Mouse (Mus musculus) midbrain, embryonic 10.5 days (tissue): ENCODE measurements around the gene Gm47996. TPM values are rescaled to one million over a fixed set of nuclear protein-coding genes. Genes with fewer than 3 reads are reported as not detected.

ENCODE experiments used
- DNase-seq: peaks from one replicate; pipeline ENCODE4 v3.0.0-alpha.2; 2017; ENCODE audit warnings: low spot score
- H3K27ac ChIP-seq: fragments of 300-500 bp; sonication (generic); replicated peaks from 2 replicates; pipeline ENCODE4 v1.5.1; 2016; ENCODE audit warnings: mild to moderate bottlenecking
- H3K27me3 ChIP-seq: fragments of 300-500 bp; sonication (generic); 2 replicates; pipeline ENCODE4 v1.6.1; 2016; ENCODE audit warnings: low read depth, mild to moderate bottlenecking; ENCODE audit not compliant: poor library complexity, severe bottlenecking
- H3K36me3 ChIP-seq: fragments of 300-500 bp; sonication (generic); 2 replicates; pipeline ENCODE4 v1.6.1; 2016; ENCODE audit warnings: mild to moderate bottlenecking, moderate library complexity
- H3K4me1 ChIP-seq: fragments of 300-500 bp; sonication (generic); 2 replicates; pipeline ENCODE4 v1.6.1; 2016
- H3K4me3 ChIP-seq: fragments of 300-500 bp; sonication (generic); 2 replicates; pipeline ENCODE4 v1.5.1; 2016; ENCODE audit warnings: mild to moderate bottlenecking, moderate library complexity
- H3K9me3 ChIP-seq: fragments of 300-500 bp; sonication (generic); replicated peaks from 2 replicates; pipeline ENCODE4 v1.6.1; 2016; ENCODE audit warnings: mild to moderate bottlenecking
- WGBS: fragments of 180-500 bp; shearing (Covaris S2); methylation state at CpG from one replicate; pipeline ENCODE4 v1.1.7; 2016; 5-methylcytosine and 5-hydroxymethylcytosine counted together
- polyA plus RNA-seq: library from polyadenylated mRNA; unstranded; fragments of >200 nt; fragmentation: Nextera tagmentation; extraction: Ambion mirVana; gene quantifications from 2 replicates; pipeline ENCODE4 v1.2.1, GENCODE M21; 2016

The Gm47996 gene
- polyA plus RNA-seq, 1 experiment from 2014 or later: 0.15 TPM

DNA sequence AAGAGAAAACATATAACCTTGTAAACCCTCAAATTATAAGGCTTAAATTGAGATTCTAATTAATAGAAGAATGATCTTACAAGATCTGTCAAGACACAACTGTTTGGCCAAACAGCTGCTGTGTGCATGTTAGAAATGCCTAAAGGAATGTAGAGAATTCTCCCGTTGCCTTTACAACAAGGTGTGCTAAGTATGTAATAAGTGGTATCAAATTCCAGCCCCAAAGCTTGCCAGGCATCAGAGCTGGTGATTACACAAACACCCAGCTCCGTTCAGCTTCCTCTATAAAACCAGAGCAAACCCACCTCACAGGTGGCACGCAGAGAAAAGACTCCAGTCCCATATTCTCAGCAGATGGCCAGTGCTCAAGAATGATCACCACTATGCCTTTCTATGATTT is 27.8 kb downstream of the Gm47996 start:
- H3K4me3 ChIP-seq: no peak overlapping the region
- no peaks in the 10 kb centered on the region for H3K27me3 ChIP-seq
- WGBS: 86% methylated on average over 3 of the region's 3 CpGs

GRCm38 (mm10) chr1:151243332-151243731 is 33.4 kb downstream of the Gm47996 start:
- H3K27me3 ChIP-seq: no peaks in the 10 kb centered on the region
- H3K4me3 ChIP-seq: no peak overlapping the region
- peaks cover 3% of the 10 kb centered on the region; the same call in 1 of the 2 replicates for H3K9me3 ChIP-seq
- H3K36me3 ChIP-seq: no peaks in the 10 kb centered on the region
- WGBS: 90% methylated on average over 4 of the region's 4 CpGs
- no peak overlapping the region for H3K27ac ChIP-seq
- H3K4me1 ChIP-seq: no peaks in the 10 kb centered on the region
- DNase-seq: no peak

More for the DNA sequence above, 27.8 kb downstream of the Gm47996 start:
- Histone ChIP-seq H3K4me1 (peaks cover 22% of the 10 kb centered on the region), H3K9me3 (peaks cover 3% of the 10 kb centered on the region; the same call in 1 of the 2 replicates), H3K27ac (no peak overlapping the region), H3K36me3 (no peaks in the 10 kb centered on the region)
- no peak for DNase-seq

GRCm38 (mm10) chr1:151244013-151244412 is 34.1 kb downstream of the Gm47996 start:
- no peaks in the 10 kb centered on the region for H3K27me3 ChIP-seq
- WGBS: 94% methylated on average over 5 of the region's 5 CpGs
- no peaks in the 10 kb centered on the region for H3K4me1 ChIP-seq
- H3K36me3 ChIP-seq: no peaks in the 10 kb centered on the region
- no peak overlapping the region for H3K27ac ChIP-seq
- H3K9me3 ChIP-seq: peaks cover 3% of the 10 kb centered on the region; the same call in 1 of the 2 replicates
- DNase-seq: no peak
- H3K4me3 ChIP-seq: no peak overlapping the region

- no peaks in the 10 kb centered on the region for H3K36me3 ChIP-seq
- no peaks in the 10 kb centered on the region for H3K4me1 ChIP-seq
- no peak overlapping the region for H3K27ac ChIP-seq
- peaks cover 3% of the 10 kb centered on the region; the same call in 1 of the 2 replicates for H3K9me3 ChIP-seq
- H3K4me3 ChIP-seq: no peak overlapping the region
- WGBS: 94% methylated on average over 4 of the region's 4 CpGs
- no peaks in the 10 kb centered on the region for H3K27me3 ChIP-seq
- no peak for DNase-seq
Observed at GRCm38 (mm10) chr1:151244761-151245160, 34.8 kb downstream of the Gm47996 start.

DNA sequence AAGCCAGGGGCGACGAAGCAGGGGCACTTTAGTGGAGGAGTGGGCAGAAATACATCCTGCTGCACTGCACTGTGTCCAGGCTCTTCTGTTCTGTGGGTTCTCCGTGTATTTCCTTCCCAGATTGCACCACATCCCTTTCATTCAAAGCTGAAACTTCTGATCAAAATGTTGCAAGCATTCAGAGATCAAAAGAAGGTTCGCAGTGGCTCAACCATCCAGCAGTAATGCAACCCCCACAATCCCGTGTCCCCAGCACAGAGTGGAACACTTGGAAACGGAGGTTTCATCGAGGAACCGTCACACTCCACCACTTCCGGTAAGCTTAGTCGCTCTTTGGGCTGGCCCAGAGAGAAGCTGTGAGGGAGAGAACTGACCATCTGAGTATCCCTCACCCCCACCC is 35.2 kb downstream of the Gm47996 start:
- 91% methylated on average over 10 of the region's 10 CpGs for WGBS
- Histone ChIP-seq H3K4me3 (no peak overlapping the region), H3K9me3 (peaks cover 2% of the 10 kb centered on the region; the same call in 1 of the 2 replicates), H3K27me3 (no peaks in the 10 kb centered on the region), H3K27ac (no peak overlapping the region), H3K36me3 (no peaks in the 10 kb centered on the region), H3K4me1 (no peaks in the 10 kb centered on the region)
- DNase-seq: no peak

DNA sequence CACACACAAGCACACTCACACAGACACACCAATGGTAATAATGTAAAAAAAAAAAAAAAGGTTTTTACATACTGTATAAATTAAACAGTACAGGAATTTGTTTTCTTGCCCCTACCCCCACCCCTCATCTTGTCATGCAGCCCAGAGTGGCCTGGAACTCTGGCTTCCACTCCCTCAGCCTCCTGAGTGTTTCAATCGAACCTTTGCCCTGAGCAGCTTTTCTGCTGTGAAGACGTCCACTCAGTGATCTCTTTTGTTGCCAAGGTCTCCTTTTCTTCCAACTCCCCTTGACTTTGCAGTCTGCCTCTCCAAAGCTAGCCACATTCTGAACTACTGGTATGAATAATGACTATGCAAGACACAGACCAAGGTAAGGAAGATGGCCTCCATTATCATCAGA is 35.9 kb downstream of the Gm47996 start:
- no peaks in the 10 kb centered on the region for H3K9me3 ChIP-seq
- H3K4me1 ChIP-seq: peaks cover 3% of the 10 kb centered on the region
- H3K4me3 ChIP-seq: no peak overlapping the region
- no peaks in the 10 kb centered on the region for H3K36me3 ChIP-seq
- 78% methylated on average over 2 of the region's 2 CpGs for WGBS
- no peak for DNase-seq
- 0 out of 2 replicates have a peak, but pooled peaks cover 1% of the 10 kb centered on the region for H3K27me3 ChIP-seq
- no peak overlapping the region for H3K27ac ChIP-seq

DNA sequence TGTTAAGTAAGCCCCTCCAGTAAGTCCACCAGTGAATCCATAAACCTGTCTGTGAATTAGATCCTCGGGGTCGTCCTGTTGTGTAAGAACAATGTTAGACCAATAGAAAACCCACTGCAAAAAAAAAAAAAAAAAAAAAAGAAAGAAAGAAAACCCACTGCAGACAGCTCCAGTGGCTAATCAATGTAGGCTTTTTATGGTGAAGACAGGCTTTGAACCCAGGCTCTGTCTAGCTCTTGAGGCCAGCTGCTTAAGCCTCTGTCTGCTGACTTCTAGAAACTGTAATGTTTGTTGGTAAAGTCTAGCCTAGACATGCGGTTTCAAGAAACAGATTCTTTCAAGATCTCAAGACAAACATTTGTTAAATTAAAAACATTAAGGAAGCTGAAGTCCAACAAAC is 40.2 kb downstream of the Gm47996 start:
- Histone ChIP-seq H3K27me3 (0 out of 2 replicates have a peak, but pooled peaks cover 4% of the 10 kb centered on the region), H3K4me1 (peaks cover 10% of the 10 kb centered on the region), H3K4me3 (no peak overlapping the region), H3K36me3 (no peaks in the 10 kb centered on the region), H3K27ac (no peak overlapping the region), H3K9me3 (no peaks in the 10 kb centered on the region)
- 89% methylated on average over 3 of the region's 3 CpGs for whole genome bisulfite sequencing
- DNase-seq: no peak

DNA sequence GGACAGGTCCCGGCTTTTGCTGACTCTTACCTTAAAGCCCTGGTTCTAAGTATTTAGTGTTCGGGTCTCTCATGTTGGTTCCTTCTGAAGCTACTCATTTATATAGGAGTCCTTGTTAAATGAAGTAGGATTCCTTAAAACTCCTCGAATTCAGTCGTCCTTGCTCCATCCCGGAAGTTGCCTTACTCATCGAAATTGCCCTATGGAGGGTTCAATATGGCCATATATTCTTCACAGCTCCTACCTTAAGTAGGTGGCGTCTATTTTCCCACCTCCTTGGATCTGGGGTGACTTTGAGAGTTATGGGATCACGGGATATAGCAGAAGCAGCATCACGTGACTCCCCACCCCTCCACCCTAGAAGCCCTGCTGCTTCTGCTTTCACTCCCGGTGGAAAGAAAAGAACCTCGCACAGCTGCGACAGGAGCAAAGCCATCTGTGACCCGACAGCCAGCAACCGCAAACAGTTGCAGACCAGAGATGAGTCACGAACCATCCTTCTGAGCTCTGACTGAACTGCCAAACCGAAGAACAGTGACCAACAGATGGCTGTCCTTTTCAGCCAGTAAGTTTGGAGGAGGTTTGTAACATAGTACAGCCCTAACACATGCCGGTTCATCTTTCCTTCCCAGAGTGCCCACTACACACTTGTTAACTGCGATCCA is 40.7 kb downstream of the Gm47996 start:
- peak; percentile 25 for DNase-seq
- H3K27me3 ChIP-seq: 0 out of 2 replicates have a peak, but pooled peaks cover 4% of the 10 kb centered on the region
- 71% methylated on average over 18 of the region's 18 CpGs for WGBS
- no peak overlapping the region for H3K4me3 ChIP-seq
- peak overlapping the region; percentile 46; the same call in 1 of the 2 replicates for H3K27ac ChIP-seq
- no peaks in the 10 kb centered on the region for H3K36me3 ChIP-seq
- no peaks in the 10 kb centered on the region for H3K9me3 ChIP-seq
- peaks cover 10% of the 10 kb centered on the region for H3K4me1 ChIP-seq

DNA sequence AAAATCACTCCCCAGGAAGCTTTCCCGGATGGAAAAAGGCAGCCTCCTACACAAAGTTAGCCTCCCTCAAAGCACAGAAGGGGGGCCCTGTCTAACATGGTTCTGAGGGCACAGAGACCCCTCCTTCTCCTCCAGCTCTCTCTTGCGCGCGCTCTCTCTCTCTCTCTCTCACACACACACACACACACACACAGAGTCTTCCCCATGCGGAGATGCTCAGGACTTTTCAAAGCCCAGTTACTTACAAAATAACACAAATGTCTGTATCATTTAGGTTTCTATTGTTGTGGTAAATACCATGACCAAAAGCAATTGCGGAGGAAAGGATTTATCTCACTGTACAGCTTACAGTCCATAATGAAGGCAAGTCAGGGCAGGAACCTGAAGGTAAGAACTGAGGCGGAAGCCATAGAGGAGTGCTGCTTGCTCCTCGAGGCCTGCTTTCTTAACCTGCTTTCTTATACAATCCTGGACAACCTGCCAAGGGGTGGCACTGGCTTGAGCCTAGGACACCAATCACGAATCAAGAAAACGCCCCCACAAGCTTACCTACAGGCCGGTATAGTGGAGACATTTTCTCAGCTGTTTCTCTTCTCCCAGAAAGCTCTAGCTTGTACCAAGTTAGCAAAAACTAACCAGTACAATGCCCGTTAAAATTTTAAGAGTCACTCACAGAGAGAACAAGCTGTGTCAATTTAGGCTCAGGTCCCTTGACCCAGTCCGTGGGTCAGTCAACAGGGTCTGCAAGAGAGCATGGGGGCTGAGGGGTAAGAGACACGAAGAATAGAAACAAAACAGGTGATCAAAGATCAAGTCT is 41.5 kb downstream of the Gm47996 start:
- H3K27ac ChIP-seq: peak overlapping the region; percentile 46; the same call in 1 of the 2 replicates
- H3K4me3 ChIP-seq: no peak overlapping the region
- H3K27me3 ChIP-seq: 0 out of 2 replicates have a peak, but pooled peaks cover 4% of the 10 kb centered on the region
- peaks cover 10% of the 10 kb centered on the region for H3K4me1 ChIP-seq
- no peak for DNase-seq
- 89% methylated on average over 14 of the region's 14 CpGs for WGBS
- no peaks in the 10 kb centered on the region for H3K36me3 ChIP-seq
- H3K9me3 ChIP-seq: no peaks in the 10 kb centered on the region

DNA sequence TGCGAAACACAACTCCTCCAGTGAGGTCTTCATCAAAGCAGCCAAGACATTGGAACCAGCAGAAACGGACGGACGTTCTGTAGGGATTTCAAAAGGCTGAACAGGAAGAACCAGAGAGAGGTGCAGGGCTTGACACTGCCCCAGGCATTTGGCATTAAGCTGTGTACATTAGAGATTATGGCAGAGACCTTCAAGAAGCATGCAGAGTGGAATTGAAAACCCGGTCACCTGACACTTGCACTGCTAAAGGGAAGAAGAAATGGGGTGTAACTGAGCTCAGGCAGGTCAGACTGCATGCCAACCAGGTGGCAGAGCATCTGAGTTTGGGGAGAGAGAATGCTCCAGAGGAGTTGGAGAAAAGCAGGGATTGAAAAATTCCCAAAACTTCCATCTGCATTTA is 45.5 kb downstream of the Gm47996 start:
- Histone ChIP-seq H3K36me3 (no peaks in the 10 kb centered on the region), H3K4me3 (no peak overlapping the region), H3K27me3 (0 out of 2 replicates have a peak, but pooled peaks cover 4% of the 10 kb centered on the region), H3K9me3 (no peaks in the 10 kb centered on the region), H3K27ac (no peak overlapping the region), H3K4me1 (peaks cover 22% of the 10 kb centered on the region)
- DNase-seq: no peak
- 75% methylated on average over 5 of the region's 5 CpGs for WGBS

GRCm38 (mm10) chr1:151258090-151258954 is 48.4 kb downstream of the Gm47996 start:
- Histone ChIP-seq H3K27me3 (no peaks in the 10 kb centered on the region), H3K36me3 (no peaks in the 10 kb centered on the region), H3K27ac (no peak overlapping the region; the same call in 1 of the 2 replicates), H3K4me3 (no peak overlapping the region), H3K9me3 (no peaks in the 10 kb centered on the region), H3K4me1 (peaks cover 12% of the 10 kb centered on the region)
- no peak for DNase-seq
- 77% methylated on average over 14 of the region's 14 CpGs for WGBS

DNA sequence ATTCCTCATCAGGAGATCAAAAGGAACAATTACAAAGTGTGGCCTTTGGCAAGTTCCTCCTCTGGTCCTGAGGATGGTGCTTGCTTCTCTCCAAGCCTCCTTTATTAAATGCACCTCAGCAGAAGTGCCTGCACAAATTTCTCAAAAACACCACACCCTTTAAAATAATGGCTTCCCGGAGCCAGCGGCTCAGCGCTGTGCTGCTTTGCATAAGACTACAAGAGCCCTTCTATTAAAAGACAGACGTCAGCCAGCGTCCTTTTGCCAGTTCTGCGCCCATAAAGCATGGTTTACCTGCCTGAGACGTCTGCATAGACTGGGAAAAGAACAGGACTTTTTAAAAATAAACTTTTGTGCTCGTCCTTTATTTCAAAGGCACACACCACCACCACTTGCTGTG is 49.1 kb downstream of the Gm47996 start:
- Histone ChIP-seq H3K27ac (no peak overlapping the region; the same call in 1 of the 2 replicates), H3K36me3 (no peaks in the 10 kb centered on the region), H3K9me3 (no peaks in the 10 kb centered on the region), H3K27me3 (no peaks in the 10 kb centered on the region), H3K4me1 (peaks cover 12% of the 10 kb centered on the region), H3K4me3 (no peak overlapping the region)
- 65% methylated on average over 8 of the region's 8 CpGs for WGBS
- no peak for DNase-seq
